8 mouse cellular contexts compared by ENCODE assay signal in the genomic region with DNA sequence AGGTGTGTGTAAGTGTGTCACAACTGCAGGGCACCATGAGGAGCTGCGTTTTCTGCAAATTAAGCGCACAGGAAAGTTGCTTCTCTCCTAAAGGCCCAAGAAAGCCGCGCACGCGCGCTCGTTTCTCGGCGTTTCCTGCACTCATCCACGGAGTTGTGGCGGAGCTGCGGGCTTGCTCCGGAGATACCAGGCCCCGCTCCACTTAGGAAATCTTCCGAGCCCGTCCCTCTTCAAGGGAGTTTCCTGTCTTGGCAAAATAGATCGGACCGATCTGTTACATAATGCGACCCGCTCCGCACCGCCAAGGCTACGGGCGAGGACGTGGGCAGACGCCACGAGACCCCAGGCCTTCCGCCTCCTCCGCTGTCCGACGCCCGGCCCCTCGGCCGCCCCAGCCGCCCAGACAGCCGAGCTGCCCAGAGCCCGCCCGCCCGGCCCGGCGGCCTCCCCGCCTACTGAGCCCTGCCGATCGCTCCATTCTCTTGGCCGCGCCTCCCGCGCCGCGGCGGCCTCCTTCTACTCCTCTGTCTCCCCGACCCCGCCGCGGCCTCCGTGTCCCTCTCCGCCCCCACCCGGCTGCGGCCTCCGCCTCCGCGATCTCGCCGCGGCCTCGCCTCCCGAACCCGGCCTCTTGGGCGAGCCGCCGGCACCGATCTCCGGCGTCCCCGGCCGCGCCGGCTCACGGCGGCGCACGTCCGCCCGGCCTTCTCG. TPM values are rescaled to one million over a fixed set of nuclear protein-coding genes. Genes with fewer than 3 reads are reported as not detected.
DNase-seq lines count a peak whose midpoint lies in the region; ATAC-seq lines count a peak whose summit lies in the region.

No protein-coding gene starts in this region.

- WGBS in intestine, embryonic 14.5 days = under 1% methylated on average over 79 of the region's 86 CpGs

- peaks cover 14% of the 10 kb centered on the region for H3K4me1 ChIP-seq in intestine, embryonic 14.5 days (replicated peaks; ENCODE audit: control insufficient read depth, insufficient read depth, low read length)

- H3K4me2 ChIP-seq in intestine, embryonic 14.5 days (ENCODE audit: low read length) = peak overlapping the region; percentile 91

- no peaks in the 10 kb centered on the region for H3K9me3 ChIP-seq in intestine, embryonic 14.5 days (ENCODE audit: control insufficient read depth, low read length)

- no peaks in the 10 kb centered on the region for H3K27me3 ChIP-seq in intestine, embryonic 14.5 days (replicated peaks; ENCODE audit: control insufficient read depth, insufficient read depth, low read length)

- ATAC-seq in intestine, embryonic 14.5 days (replicated peaks; ENCODE audit: low FRiP score, low TSS enrichment, low read depth) = peak; percentile 45

- intact Hi-C loops in left cerebral cortex, postnatal 4 days (cut with DNase I) = no loop called here

- DNase-seq in adrenal gland, adult 18-20 months (ENCODE audit: low spot score in 2 of 2) = peak; percentile 72 to 76
- peak; percentile 52 for DNase-seq in embryo, embryonic 10 days (ENCODE audit: low spot score)
- DNase-seq in gastrocnemius, postnatal 25 days = peak; percentile 70
- peak; percentile 80 for DNase-seq in intestine, embryonic 14.5 days (ENCODE audit: low spot score)
- DNase-seq in left cerebral cortex, postnatal 4 days = peak; percentile 51
- DNase-seq in mesoderm, embryonic 11.5 days (ENCODE audit: low read depth, low spot score) = peak; percentile 53
- DNase-seq in right cerebral cortex, postnatal 4 days = peak; percentile 68
- peak; percentile 60 to 75 for DNase-seq in urinary bladder, postnatal 4 days (ENCODE audit: low spot score in 2 of 2)

- H3K27ac ChIP-seq in intestine, embryonic 14.5 days (ENCODE audit: low read depth) = peak overlapping the region; percentile 86

- H3K9ac ChIP-seq in intestine, embryonic 14.5 days (ENCODE audit: low read length) = peak overlapping the region; percentile 92

- H3K36me3 ChIP-seq in intestine, embryonic 14.5 days (ENCODE audit: control insufficient read depth, insufficient read depth, low read length) = peaks cover 20% of the 10 kb centered on the region

- peak overlapping the region; percentile 90 for H3K4me3 ChIP-seq in intestine, embryonic 14.5 days (ENCODE audit: low read depth, low read length)

RNA-seq across cellular contexts. Expression of a gene that starts 0.8 kb away (rescaled TPM):
- total RNA-seq in adrenal gland, adult 18-20 months (2021) = 10 to 100 TPM; 48.0 to 52.7 TPM
- total RNA-seq in gastrocnemius, postnatal 25 days (2021) = 10 to 100 TPM; 20.9 to 21.6 TPM
- 23.6 and 24.2 TPM in 2 replicates for polyA plus RNA-seq in intestine, embryonic 14.5 days (2014; fragmentation: Nextera tagmentation; extraction: Ambion mirVana)
- total RNA-seq in left cerebral cortex, postnatal 4 days (2021) = 10 to 100 TPM; 60.3 to 66.5 TPM

RNA-seq across cellular contexts. Expression of a gene that starts 18.3 kb away (rescaled TPM):
- total RNA-seq in adrenal gland, adult 18-20 months (2021) = 10 to 100 TPM; 10.9 to 11.1 TPM
- 10 to 100 TPM in 1 of 2 experiments, 1 to 10 TPM in 1; 9.0 to 11.3 TPM for total RNA-seq in gastrocnemius, postnatal 25 days (2021)
- polyA plus RNA-seq in intestine, embryonic 14.5 days (2014; fragmentation: Nextera tagmentation; extraction: Ambion mirVana) = 19.5 and 22.2 TPM in 2 replicates
- 10 to 100 TPM; 23.2 to 26.7 TPM for total RNA-seq in left cerebral cortex, postnatal 4 days (2021)

Comparison
In these comparisons a context has a peak if more than half of its experiments do, and no peak if none do; other contexts are left out.
1. Peak in every context shown above with its lines: DNase-seq, ATAC-seq, H3K4me3 ChIP-seq and H3K27ac ChIP-seq.